Mouse (Mus musculus) retina, adult 2 months (tissue): Measurements from ENCODE around the gene Elf4.

Experiments used
- DNase-seq: peaks from one replicate; pipeline ENCODE4 v3.0.0-alpha.2; 2012; ENCODE audit warnings: low read depth, low spot score

Elf4 gene

GRCm38 (mm10) chrX:48462754-48463507 lies at the start of gene Elf4:
Gene Elf4 (minus strand): TSS chrX:48463132.
- peak; percentile 15 for DNase-seq

DNA sequence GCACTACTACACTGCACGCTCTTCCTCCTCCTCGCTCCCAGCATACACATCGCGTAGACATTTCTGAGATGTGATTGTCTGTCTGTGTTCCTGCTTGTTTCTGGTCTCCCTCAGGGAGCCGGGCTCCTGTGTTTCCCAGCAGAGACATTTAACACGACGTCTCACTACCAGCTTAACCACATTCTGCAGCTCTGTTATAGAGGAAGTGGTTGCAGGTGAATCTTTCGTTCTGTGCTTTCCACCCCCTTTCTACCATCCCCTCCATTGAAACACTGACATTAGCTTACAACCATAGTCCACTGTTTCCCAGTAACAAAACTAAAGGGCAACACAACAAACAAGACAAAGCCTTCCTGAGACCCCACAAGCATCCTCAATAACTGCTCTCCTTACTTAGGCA lies 30.8 kb upstream of the Elf4 start:
- DNase-seq: no peak

DNA sequence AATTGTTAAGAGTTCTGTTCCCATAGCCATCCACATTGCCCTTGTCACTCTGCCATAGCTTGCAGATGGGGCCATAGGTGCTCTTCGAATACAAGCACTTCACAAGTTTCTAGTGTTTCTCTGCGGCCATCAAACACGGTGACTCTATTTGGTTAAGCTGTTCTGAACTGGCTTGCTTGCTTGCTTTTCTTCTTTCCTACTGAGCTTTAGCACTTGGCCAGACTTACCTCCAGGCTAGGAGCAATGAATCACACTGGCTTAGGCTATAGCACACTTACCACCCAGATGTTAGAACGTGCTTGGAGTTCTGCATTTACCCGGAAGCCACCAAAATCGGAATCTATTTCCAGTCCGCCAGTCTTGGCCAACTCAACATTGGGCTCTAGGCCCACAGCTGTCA lies 18.8 kb upstream of the Elf4 start:
- no peak for DNase-seq

- no peak for DNase-seq
Observed at GRCm38 (mm10) chrX:48481095-48481494, 18.2 kb upstream of the Elf4 start.

DNA sequence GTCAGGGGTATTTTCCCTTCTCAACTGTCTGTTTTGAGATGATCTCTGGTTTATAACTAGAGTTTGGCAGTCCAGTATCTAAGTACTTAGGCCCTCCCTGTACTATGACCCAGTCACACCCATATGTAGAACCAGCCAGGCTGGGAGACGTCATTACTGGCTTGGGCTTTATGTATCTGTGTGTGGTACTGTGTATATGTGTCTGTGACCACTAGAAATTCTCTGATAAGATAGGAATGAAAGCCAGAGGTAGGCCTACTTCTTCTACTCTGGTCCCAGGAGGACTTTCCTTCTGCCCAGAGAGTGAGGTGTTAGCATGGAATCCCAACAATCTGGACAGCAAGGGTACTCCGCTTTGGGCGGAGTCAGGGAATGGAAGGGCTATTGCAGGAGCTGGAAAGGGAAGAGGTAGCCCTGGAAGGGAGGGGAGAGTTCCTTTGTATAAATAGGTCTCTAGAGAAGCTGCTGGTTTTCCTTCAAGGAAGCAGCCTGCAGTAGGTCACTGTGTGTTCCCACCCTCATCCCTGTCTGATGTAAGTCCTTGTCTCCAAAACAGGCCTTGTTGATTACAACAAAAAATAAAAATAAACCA lies 4.5 kb upstream of the Elf4 start:
- DNase-seq: no peak

DNA sequence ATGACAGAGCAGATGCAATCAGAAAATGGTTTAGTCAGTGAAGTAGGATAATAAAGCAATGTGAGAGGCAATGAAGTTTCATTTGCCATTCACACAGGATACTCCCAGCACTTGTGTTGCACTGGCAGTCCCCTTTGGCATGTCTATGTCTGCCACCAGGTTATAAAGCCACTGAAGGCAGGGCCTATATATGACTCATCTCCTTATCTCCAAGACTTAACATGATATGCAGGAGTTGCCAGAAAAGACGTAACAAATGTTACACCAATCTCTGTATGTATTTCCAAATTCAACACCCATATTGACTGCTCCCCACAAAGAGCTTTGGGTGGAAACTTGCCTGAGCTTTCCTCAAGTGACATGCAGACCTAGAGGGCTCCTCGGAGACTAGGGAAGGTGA lies 3.2 kb upstream of the Elf4 start:
- DNase-seq: no peak

GRCm38 (mm10) chrX:48464436-48464835 lies 1.5 kb upstream of the Elf4 start:
- DNase-seq: no peak

DNA sequence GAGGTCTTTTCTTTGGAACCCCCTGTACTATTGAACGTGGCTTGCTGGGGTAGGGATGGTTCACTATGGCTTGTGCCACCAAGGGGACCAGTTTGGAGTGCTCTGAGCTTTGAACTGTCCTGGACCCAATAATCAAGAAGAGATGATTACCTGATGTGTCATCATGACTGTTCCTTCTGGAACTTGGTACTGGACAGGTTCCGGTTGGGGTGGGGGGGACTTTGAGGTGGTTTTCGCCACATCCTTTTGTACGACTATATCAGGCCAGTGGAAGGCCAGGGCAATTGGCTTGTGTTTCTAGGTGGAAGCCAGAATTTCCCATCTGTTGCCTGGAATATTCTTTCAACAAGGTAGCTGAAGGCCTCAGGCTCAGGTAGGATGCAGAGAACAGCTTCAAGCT lies 704 bp upstream of the Elf4 start:
- no peak for DNase-seq

- no peak for DNase-seq
Observed at GRCm38 (mm10) chrX:48462297-48462696, 635 bp downstream of the Elf4 start.

DNA sequence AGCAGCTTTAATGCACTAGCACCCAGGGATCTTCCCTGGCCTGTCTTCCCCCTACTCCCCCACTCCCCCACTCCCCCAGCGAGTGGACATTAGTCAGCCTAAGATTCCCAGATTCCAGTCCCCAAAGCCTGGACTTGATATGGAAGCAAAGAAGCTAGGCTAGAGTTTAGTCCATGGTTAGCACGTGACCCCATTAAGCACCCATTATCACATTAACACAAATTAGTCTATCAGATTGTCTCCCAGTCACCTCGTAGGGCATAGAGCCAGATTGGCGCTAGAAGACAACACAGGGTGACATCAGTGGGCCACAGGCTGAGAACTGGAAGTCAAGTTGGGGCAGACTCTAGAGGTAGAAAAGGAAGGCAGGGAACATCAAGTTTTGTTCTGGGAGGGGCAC lies 1.9 kb downstream of the Elf4 start:
- DNase-seq: no peak

GRCm38 (mm10) chrX:48460496-48460895 lies 2.4 kb downstream of the Elf4 start:
- DNase-seq: no peak

DNA sequence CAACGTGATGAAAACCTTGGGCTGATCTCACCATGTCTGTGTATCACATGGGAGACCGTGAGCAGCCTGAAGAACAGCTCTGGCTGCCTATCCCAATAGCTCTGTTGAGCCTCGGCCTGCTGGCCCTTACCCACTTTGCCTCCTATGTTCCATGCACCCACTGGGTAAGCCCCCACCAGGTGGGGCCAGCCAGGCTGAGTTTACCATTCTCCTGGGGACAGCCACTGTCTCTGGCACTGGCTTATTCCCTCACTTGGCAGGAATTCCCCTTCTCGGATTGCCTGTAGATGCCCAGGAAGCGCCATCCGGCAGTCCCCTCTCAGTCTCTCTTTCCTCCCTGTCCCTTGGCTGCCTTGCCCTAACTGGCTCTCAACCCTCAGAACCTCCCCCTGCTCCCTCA lies 6.0 kb downstream of the Elf4 start:
- no peak for DNase-seq

DNA sequence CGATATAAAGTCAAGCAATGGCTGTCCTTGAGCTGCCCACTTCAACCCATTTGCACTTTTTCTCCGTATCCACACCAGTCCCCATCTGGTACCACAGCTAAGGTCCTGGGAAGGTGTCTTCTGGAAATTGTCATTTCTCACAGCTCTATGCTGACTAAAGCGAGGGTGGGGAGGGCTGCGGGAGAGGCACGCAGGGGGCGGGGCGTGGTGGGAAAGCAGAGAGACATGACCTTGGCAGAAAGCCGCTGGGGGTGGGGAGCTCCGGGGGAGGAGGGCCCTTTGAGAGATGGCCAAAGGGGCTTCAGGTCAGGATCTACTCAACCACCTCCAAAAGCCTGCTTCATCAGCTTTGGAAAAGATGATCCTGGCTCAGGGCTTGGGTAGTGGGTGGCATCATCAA lies 7.9 kb downstream of the Elf4 start:
- no peak for DNase-seq

GRCm38 (mm10) chrX:48454495-48454878 lies 8.4 kb downstream of the Elf4 start:
- no peak for DNase-seq

DNA sequence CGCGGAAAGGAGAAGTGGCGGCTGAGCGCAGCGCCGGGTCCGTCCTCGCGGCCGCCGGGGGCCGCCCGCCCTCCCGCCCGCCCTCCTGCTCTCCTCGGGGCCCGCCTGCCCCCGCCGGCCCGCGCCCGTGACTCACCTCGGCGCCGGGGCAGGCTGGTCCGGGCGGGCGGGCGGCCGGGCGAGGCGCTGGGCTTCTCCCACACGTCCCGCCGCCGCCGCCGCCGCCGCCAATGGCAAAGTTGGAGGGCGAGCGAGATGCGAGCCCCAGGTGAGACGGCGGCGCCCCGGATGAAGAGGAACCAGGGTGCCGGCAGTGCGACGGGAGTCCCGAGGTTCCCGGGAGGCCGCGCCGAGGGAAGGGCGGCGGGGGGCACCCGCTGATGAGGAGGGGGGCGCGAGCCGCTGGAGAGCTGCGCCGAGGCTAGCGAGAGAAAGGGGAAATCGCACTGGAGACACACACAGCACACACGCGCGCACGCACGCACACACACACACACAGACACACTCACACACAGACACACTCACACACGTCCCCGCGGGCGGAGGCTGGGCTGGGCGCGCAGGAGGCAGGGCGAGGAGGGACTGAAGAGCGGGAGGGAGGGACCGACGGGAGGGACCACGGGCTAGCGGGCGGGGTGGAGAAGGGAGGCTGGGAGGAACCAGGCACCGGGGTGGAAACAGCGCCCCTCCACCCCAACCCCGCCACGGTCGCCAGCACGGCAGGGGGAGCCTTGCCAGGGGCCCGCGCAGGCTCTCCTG lies 9.0 kb downstream of the Elf4 start:
- DNase-seq: no peak

DNA sequence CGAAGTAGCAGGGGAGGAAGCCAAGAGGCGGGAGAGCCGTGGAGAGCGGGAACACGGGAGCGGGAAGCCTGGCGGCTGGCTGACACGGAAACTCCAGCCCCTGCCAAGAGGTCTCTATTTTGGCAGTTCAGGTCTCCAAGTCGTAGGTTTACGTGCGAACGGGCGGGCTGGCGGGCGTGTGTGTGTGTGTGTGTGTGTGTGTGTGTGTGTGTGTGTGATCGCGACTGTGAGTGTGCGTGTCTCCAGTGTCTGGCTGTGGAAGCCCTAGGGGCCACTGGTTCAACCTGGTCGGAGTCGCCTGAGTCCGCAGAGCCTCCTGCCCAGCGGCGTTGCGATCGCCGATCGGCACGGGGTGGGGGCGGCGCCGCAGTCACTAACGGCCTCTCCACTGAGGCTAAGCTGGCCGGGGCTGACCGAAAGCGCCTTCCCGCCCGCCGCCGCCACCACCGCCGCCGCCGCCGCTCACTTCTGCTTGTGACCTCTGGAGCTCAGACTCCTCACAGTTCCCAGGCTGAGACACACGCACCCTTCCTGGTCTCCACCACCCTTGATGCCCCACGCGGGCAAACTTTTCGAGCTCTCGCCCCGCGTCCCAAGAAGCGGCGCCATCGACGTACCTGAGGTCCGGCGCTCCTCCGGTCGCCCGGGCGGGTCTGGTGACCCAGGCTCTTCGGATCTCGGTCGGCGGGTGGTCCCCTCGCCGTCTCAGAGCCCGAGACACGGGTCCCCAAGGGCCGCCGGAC lies 9.8 kb downstream of the Elf4 start:
- DNase-seq: no peak

GRCm38 (mm10) chrX:48452231-48452890 lies 10.6 kb downstream of the Elf4 start:
- no peak for DNase-seq

DNA sequence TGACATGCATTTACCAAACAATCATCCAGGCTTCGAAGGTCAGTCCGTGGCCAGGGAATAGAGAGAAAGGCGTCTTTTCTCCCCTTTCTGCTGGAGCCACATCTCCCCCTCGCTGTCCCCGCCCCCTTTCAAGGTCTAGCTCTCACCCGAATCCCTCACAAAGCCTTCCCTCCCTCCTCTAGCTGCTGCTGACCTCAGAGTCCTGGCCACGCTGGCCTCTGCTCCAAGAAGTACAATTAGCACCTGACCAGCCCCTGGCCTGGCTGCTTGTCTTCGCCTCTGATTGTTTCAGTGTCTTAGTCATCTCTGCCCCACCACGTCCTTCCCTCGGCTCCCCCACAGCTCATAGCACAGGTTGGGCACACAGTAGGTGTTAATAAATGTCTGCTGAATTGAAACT lies 13.3 kb downstream of the Elf4 start:
- no peak for DNase-seq

- DNase-seq: no peak
Observed at GRCm38 (mm10) chrX:48444677-48445076, 18.3 kb downstream of the Elf4 start.

- no peak for DNase-seq
Observed at GRCm38 (mm10) chrX:48441954-48442353, 21.0 kb downstream of the Elf4 start.

DNA sequence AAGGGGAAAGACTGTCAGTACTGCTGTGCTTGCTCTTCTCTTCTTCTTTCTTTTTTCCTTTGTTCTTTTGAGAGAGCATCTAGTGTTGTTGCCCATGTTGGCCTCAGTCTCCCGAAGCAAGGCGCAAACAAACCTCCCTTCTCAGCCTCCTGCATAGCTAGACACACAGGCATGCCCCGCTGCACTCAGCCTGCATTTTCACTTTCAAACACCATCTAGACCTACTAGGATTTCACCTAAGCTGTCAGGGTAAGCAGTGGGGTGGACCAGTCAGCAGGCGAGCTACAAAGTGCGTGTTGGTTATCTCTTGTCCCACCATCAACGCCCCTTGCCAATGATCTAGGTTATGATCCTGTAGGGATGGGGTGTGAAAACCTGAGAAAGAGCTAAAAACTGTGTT lies 21.4 kb downstream of the Elf4 start:
- DNase-seq: no peak

DNA sequence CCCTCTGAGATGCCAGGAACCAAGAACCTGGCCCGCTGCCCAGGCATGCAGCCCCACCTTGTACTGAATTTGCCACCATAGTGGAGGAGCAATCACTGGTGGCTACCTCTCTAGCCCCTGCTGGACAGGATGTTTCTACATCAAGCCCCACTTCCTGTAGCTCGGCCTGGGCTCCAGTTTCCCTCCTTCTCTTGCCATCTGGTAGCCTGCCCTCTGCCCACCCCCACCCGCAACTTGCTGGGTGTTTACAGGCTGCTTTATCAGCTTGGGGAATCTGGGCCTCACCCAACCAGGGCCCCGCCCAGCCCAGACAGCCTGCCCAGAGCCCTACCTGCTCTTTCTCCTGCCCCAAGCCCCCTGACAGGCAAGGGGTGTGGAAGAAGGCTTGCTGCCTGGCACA lies 23.9 kb downstream of the Elf4 start:
- DNase-seq: no peak
